Mouse (Mus musculus): ENCODE measurements at regions not wholly inside any gene's neighbourhood (a gene's known extent, or its start where the extent isn't known, plus 50 kb on each side); places are given as distances from the start of the nearest gene placed in this dataset.
"Not testable (repeated sequence)": the region's sequence is repeated elsewhere in the genome, so short reads cannot be mapped to it uniquely, and the experiment has no call there.

DNA sequence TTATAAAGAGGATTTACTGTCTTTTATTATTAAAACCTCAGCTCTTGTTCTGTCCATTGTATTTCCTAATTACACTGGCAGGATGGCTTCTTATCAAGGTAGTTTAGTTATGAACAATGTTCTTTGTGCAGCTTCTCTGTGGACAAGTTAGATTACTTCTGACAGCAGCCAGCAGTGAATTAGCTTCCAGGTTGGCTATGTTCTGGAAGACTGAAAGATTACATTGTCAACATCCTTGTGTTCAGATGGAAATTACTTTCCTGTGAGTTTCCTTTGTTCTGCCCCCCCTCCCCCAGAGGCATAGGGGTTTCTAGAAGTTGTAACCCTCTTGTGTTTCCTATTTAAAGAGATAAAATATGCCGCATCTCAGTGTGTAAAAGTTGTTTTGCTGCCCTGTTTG, 846.1 kb downstream of the Car8 start:
- no peak for DNase-seq

DNA sequence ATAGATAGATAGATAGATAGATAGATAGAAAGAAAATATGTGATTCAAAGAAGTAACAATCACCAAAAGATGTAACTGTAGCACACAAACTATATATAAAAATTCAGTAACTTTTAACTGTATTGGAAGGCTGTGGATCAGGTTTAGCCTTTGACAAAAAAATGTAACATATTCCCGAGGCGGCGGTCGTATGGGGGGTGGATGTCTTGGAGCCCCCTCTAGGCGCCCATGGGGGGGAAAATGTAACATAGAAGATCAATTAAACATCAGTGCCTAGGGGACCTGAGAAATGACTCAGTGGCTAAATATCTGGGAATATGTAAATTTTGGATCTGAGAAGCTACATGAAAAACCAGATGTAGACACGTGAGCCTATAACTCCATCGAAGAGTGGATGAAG, 847.2 kb downstream of the Car8 start:
- peak; percentile 28 for DNase-seq

DNA sequence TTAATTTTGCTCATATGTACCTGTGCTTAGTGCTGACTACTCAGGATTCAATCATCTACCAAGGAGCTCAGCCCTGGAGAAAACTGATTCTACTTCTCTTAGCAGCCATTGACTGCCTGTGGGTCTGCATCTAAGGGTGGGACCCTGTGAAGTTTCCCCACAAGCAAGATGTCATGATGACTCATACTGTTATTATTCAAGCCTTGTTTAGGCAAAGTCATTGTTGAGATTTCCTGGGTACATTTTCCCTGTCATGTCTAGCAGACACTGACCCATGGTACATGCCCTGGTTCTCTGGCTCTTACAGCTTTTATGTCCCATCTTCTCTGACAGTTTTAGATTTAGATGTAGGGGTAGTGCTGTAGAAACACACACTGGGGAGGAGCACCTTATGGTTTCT, 853.8 kb downstream of the Car8 start:
- peak; percentile 23 for DNase-seq

DNA sequence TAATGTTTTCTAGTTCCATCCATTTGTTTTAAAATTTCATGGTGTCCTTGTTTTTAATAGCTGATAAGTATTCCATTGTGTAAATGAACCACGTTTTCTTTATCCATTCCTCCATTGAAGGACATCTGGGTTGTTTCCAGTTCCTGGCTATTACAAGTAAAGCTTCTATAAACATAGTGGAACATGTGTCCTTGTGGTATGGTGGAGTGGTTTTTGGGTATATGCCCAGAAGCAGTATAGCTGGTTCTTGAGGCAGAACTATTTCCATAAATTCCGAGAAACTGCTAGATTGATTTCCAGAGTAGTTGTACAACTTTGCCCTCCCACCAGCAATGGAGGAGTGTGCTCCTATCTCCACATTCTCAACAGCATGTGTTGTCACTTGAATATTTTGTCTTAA, 858.8 kb downstream of the Car8 start:
- DNase-seq = no peak

DNA sequence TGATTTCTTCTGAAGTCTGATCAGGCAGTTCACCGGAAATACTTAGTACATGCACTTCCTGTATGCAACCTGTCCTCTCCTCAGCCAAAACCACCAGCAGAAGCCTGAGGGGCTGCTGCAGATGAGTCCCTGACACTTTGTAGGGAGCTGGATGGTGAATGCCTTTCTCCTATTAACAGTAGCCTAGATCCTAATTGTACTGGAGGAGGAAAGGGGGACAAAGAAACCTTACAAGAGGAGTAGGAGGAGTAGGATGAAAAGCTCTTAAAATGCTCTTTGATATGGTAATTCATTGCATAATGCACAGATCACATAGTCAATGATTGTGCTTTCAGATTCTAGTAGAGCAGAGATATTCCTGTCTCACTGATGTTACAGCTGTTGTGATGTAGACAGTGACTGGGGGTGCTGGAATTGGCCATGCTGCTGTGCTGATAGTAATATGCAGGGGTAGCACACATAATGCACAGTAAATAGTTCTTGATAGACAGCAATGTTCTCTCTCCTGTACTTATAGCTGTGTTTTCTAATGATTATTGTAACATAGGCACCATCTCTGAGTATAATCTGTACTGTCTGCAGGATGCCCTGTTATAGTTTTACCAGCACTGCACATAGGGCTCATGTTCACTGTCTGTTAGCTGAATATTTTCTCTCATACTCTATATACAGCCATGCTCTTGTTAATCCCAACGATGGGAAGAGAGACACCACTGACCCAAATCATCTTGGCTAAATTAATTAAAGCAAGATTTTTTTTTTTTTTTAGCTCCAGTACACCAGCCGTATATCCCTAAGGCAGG, 874.4 kb downstream of the Car8 start:
- no peak for DNase-seq

DNA sequence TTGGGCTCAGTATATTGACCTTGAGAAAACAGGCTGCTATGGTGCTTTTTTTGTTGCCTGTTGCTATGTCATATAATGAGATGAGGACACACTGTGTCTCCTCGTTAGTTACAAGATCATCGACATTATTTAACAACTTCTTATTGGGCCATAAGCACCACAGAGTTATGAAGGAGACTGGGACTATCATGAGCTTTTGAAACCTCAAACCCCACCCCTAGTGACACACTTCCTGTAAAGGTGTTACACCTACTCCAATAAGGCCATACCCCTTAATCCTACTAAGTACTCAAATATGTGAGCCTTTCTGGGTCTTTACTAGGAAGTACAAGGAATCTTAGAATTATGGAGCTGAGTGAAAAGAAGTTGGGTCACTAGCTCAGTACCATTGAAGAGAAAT, 875.3 kb downstream of the Car8 start:
- no peak for DNase-seq

DNA sequence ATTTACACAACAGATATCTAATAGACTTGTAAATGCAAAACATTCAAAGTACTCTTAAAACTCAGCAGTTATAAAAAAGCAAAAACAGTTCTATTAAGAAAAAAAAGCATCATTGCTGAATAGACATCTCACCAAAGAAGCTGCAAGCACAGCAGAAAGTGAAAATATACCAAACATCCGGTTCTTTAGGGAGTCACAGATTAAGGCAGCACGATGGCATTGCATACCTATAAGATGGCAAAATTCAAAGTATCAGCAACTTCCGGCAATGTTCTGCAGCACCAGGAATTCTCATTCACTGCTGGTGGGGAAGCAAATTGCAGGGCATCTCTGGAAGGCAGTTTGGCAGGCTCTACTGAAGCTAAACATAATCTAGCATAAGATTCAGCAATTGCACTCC, 882.6 kb downstream of the Car8 start:
- DNase-seq = no peak

DNA sequence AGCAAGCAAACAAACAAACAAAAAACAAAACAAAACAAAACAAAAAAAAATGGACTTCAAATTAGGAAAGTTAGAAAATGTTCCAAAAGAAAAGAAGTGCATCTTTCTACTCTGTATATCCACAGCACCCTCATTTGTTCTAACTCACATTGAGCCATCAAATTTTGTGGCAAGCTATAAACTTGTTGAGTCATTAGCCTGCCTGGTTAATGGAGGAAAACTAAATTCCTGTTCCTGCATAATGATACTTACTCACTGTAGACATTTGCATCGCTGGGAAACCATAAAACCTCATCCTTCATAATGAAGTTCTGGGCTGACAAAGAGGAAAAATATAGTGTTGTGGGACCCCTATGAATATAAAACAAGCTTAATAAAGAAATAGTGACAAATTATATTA, 891.5 kb downstream of the Car8 start:
- no peak for DNase-seq

DNA sequence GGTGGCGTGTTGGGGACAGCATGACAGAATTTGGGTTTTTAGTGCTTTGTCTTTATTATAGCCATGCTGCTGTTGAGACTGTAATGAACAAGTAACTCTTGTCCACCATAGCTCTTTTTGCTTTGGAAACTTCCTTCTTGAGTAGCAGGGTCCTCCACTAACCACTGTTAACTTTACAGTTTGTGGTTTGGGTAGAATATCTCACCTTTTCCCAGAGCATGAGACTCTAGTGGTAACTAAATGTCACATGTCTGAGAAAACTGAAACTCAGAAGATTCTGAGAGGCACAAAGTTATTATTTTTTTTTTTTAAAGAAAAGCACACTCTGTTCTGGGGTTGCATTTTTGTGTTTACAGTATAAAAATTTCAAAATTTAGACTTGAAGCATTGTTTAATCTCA, 897.7 kb downstream of the Car8 start:
- DNase-seq = no peak

DNA sequence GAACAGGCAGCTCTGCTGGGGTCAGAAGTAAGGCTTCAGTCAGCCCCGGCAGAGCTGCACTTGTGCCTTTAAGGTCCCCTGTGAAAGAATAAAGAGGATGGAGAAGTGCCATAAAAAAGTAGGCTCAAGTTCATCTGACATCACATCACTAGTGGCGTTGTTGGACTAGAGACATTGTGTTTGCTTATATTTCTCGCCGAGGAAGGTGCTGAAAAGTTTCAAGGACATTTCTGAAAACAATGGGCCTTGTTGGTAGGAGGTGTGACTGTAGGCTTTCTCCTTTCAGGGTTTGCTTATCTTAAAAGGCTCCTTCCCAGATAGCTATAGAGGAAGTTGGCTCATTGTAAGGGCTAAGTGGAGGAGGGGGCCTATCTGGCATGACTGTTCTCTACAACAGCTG, 924.6 kb downstream of the Car8 start:
- DNase-seq = peak; percentile 63

DNA sequence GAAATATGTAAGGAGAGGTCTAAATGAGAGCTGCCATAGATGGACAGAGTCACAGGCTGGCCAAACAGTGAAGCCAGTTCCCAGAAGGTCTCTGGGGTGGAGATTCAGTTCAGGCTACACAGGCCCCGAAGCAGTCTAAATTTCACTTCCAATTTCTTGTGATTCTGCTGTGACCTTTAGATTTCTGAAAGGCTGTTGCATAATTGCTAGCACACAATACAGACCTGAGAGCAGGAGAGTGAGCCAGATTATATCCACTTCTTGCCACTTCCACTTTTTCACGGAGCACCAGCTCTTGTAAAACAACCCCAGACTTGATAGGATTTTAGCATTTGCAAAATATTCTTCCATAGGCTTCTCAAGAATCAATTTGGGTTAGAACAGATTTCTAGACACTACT, 925.6 kb downstream of the Car8 start:
- peak; percentile 86 for DNase-seq

DNA sequence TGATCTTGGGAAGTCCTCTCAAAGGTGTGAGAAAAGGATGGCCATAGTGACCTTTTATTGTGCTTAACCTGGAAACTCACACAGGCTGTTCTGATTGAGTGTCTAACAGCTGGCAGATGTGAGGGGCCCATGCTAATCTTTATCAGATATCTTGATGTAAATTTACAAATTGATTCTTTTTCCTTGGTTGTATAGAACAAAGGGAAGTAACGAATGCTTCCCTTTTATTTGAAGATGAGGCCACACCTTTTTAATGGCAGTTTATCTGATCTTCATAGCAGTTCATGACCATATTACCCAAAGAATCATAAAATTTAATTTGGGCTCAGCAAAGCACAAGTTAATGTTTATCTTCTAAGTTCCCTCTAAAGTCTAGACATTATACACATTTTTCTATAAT, 926.7 kb downstream of the Car8 start:
- DNase-seq = no peak

DNA sequence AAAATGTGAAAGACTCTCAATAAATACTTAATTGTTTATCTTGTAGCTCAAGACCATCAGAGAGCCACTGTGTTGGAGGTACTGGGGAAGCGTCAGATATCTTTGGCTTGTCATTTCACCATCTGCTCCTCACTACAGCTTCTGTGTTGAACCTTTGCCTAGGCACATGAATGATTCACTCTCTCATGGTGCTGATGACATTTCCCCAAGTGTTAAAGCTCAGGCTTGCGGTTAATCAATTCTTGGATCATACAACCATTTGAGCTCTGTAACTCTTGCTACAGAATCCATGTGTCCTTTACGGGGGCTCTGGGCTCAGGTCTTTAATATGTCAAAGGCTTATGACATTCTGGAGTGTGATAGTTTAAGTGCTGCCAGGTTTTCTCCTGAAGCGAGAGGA, 969.8 kb downstream of the Car8 start:
- peak; percentile 36 for DNase-seq

DNA sequence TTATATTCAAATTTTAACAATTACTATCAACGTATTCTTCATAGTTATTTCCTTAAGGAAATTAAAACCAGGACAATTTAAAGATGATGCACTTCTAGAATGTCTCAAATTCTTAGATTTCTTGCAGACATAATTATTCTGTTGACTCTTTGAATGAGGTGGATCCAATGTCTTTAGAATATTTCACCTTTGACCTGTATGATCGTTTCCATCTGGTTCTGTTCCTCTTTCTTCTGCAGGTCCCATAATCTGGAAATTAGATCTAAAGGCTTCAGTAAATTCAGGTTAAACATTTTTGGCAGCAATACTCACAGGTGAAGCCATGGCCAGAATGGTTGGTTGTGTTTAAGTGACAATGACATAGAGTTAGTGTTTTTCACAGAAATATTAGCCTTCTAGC, 982.4 kb downstream of the Car8 start:
- no peak for DNase-seq

DNA sequence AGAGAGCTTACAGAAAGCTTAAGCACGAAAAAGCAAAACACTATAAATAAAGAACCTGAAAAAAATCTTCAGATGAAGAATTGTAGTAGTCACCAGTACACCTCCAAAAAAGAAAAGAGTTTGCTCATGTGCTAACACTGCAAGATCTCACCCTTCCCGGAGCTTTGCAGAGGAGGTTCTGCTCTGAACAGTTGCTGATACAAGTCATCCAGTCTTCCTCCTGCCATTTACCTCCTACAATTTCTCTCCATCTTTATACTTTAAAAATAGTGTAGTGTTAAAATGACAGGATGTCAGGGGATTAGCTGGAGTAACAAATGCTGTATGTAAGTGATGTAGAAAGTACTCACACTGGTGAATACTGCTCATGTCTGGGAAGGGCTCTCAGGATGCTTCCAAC, 985.2 kb downstream of the Car8 start:
- peak; percentile 4 for DNase-seq

DNA sequence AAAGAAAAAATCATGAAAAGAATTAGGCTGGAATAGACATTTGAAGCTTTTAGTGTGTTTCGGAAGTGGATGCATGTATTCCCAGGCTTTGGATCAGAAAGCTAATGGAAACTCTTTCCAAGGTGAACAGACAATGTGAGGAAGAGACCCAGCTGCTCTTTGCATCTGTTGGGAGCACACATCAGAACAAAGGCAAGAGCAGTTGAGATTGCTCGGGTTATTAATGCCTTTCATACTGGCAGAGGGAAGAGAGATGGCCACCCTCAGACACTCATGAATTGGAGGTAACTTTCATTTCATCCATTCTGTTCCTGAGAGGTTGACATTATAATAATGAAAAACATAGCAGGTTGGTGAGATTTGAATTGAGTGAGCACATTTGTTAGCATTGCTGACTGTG, 987.2 kb downstream of the Car8 start:
- DNase-seq = peak; percentile 30

DNA sequence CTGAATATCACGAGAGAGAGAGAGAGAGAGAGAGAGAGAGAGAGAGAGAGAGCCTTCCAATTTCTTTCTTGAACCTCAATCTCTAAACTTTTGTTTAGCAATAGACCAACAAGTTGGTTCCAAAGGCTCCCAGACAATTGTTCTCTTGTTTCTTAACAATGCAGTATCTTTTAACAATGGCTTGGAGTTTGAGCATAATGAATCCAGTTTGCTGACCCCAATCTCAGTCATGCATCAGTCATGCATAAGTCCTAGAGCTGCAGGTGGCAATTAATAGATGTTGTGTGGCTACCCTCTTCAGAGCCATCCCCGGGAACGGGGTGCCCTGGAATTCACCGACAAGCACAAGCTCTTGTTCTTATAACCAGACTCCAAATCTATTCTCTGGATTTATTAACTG, 991.0 kb downstream of the Car8 start:
- peak; percentile 46 for DNase-seq

DNA sequence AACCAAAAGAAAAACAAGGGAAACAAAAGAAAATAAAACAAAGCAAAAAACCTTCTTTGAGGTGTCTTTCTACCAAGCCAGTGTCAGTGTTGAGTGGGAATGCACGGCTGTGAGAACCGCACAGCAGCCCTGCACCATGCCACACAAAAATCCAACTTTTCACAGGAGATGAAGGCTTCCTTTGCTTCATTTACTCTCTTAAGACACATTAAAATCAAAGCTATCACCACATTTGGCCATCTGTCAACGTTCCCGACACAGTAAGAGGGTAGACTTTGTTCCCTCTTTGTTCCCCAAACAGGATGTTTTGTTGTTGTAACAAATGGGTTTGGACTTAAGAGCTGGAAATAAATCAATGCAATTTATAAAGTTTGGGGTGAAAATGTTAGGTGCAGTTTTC, 991.6 kb downstream of the Car8 start:
- DNase-seq = no peak

DNA sequence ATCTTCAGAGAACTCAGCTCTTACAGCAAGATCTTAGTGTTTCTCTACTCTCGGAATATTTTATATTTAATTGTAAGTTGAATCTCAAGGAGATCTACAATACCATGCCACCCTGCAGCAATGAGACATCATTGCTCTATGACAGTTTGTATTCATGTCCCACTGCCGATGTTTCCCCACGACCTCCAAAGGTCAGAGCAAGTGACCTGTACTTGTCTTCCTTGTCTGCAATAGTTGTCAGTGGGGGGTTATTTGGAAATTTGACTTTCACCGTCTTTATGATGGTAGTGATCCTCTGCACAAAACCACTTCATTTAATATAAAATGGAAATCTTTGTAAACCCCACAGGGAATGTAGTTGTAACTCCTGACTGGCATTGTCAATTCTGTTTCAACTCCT, 992.0 kb downstream of the Car8 start:
- DNase-seq = no peak

DNA sequence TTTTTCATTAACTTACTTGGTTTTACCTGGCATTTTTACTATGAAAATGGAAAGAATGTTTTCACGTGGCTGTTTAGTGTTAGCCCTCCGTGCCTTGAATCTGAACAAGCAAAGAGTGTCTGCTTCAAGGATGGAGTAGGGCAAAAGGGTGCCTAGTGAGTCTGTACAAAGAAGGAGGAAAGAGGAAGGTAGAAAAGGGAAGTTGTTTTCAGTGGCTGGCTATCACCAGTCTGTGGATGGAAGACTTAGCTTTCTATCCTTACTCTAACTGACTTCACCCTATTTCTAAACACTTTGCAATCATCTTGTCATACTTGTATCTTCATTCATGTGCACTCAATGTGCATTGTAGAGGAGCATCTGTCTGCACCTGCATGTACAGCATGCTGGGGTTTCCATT, 993.2 kb downstream of the Car8 start:
- no peak for DNase-seq

DNA sequence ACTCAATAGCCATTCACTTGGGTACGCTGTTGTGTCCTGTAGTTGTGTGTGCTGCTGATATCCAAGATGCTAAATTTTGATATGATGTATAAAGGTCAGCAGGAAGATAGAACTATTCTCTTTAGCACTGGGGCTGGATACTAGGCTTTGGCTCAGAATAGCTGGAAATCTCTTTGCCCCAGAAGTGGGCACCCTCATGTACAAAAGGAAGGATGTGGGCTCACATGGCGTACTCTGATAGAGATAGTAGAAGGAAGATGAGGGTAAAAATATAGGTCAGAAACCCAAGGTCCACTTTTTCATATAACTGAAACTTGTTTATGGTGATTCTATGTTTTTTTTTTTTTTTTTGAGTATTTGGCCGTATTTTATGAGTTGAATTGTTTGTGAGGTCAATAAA, 1001.0 kb downstream of the Car8 start:
- no peak for DNase-seq

DNA sequence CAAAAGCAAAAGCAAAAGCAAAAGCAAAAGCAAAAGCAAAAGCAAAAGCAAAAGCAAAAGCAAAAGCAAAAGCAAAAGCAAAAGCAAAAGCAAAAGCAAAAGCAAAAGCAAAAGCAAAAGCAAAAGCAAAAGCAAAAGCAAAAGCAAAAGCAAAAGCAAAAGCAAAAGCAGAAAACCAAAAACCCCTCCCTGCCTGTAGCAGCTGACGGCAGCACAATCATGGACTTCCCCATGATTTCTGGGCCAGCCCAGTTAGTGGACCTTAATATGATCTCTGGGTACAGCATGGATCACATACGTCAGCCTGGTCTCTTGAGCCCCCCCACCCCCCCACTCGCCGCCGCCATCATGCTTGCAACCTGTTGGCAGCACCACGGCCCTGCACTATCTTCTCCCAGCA, 1004.3 kb downstream of the Car8 start:
- DNase-seq = not testable (repeated sequence)

DNA sequence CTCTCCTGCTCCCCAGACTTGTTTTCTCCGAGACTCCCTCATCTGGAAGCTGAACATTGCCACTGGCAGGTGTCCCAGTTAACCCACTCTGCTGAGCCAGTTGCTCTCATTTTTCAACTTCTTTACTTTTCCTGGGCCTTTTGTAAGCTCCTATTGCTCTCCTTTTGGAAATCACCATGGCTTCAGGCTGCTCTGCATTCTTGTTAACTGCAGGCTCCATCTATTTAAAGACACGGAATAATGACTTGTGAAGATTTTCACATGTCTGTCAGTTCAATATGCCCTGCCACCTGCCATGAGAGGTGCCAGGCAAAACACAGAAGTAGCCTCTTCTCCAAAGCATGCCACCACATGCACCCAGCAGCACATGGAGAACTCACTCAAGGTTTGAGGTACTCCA, 1009.9 kb downstream of the Car8 start:
- DNase-seq = no peak

DNA sequence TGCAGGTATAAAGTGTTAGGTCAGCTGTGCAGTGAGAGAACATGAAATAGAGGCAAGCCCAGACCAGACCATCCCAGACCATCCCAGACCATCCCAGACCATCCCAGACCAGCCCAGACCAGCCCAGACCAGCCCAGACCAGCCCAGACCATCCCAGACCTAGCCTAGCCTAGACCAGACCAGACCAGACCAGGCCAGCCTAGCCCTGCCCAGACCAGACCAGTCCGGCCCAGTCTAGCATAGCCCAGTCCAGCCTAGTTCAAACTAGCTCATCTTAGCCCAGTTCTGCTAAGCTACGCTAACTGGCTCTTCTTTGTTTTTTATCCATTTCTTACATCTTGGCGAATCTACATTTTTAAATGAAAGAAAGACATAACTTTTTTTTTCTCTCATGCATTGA, 1015.9 kb downstream of the Car8 start:
- no peak for DNase-seq

DNA sequence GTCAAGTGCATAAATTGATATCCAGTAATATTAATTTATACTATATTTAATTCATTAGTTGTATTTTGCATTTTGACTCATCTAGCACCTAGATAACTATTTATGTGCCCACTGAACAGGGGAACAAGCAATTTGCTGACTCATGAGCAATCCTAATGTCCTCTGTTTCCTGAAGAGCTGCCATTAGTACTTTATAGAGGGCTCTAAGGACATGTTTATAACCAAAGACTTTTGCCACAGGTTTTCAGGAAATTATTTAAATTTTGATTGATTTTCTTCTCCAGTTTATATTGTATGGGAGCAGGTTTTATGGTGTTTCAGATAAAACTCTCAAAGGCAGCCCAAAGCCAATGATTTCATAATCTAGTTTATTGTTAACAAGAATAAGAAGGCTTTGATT, 1018.4 kb downstream of the Car8 start:
- no peak for DNase-seq
